Mouse (Mus musculus) hindbrain, embryonic 15.5 days (tissue): Measurements from ENCODE around the gene Zmym4. TPM values are rescaled to one million over a fixed set of nuclear protein-coding genes. Genes with fewer than 3 reads are reported as not detected.

ENCODE experiments used
- ATAC-seq: fragments of 200-750 bp; cut with Nextera tagmentation; 2 replicates; pipeline ENCODE4 v1.8.0; 2017; ENCODE audit warnings: low read depth, moderate number of reproducible peaks, moderate TSS enrichment; ENCODE audit not compliant: low FRiP score
- H3K27ac ChIP-seq: fragments of 300-500 bp; sonication (generic); replicated peaks from 2 replicates; pipeline ENCODE4 v1.5.1; 2015; ENCODE audit warnings: mild to moderate bottlenecking, inconsistent platforms
- H3K27me3 ChIP-seq: fragments of 300-500 bp; sonication (generic); 2 replicates; pipeline ENCODE4 v1.6.1; 2015; ENCODE audit warnings: control low read depth, inconsistent platforms
- H3K36me3 ChIP-seq: fragments of 300-500 bp; sonication (generic); 2 replicates; pipeline ENCODE4 v1.6.1; 2015; ENCODE audit warnings: control low read depth, inconsistent platforms
- H3K4me1 ChIP-seq: fragments of 300-500 bp; sonication (generic); replicated peaks from 2 replicates; pipeline ENCODE4 v1.6.1; 2015; ENCODE audit warnings: control low read depth, inconsistent platforms
- H3K4me2 ChIP-seq: fragments of 300-500 bp; sonication (generic); 2 replicates; pipeline ENCODE4 v1.6.1; 2015; ENCODE audit warnings: moderate library complexity, mild to moderate bottlenecking, inconsistent platforms
- H3K4me3 ChIP-seq: fragments of 300-500 bp; sonication (generic); 2 replicates; pipeline ENCODE4 v1.5.1; 2015; ENCODE audit warnings: mild to moderate bottlenecking, inconsistent platforms
- H3K9ac ChIP-seq: fragments of 300-500 bp; sonication (generic); 2 replicates; pipeline ENCODE4 v1.6.1; 2015; ENCODE audit warnings: inconsistent platforms
- H3K9me3 ChIP-seq: fragments of 300-500 bp; sonication (generic); 2 replicates; pipeline ENCODE4 v1.6.1; 2016; ENCODE audit warnings: control low read depth, inconsistent platforms
- WGBS: fragments of 180-500 bp; shearing (Covaris S2); methylation state at CpG from one replicate; pipeline ENCODE4 v1.1.7; 2015; 5-methylcytosine and 5-hydroxymethylcytosine counted together
- polyA plus RNA-seq: library from polyadenylated mRNA; unstranded; fragments of >200 nt; fragmentation: Nextera tagmentation; extraction: Ambion mirVana; gene quantifications from 2 replicates; pipeline ENCODE4 v1.2.1, GENCODE M21; 2015

The Zmym4 gene
- polyA plus RNA-seq, 1 experiment from 2014 or later: 25.4 TPM

DNA sequence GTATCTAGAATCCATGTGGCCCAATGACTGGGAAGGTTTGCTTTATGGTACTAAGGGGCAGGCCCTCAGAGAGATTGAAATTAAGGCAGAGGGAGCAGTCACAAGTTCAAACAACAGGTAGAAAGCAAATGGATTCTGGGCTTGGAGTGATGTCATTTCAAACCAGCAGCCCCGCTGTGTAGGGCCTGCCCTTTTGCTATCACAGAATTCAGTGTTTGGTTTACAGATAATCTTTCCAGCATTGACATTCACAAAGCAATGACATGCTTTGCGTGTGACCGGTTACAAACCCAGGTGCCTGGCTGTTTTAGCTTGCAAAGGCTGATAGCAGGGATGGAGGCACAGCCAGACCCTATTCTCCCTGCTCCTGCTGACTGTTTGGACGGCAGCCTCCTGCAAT, 122.3 kb downstream of the Zmym4 start:
- H3K4me1 ChIP-seq: no peaks in the 10 kb centered on the region
- H3K9me3 ChIP-seq: no peaks in the 10 kb centered on the region
- WGBS: 80% methylated on average over 4 of the region's 4 CpGs
- ATAC-seq: no peak
- no peak overlapping the region for H3K27ac ChIP-seq
- H3K4me2 ChIP-seq: no peak overlapping the region
- H3K27me3 ChIP-seq: no peaks in the 10 kb centered on the region
- H3K4me3 ChIP-seq: no peak overlapping the region
- no peak overlapping the region for H3K9ac ChIP-seq
- peaks cover 12% of the 10 kb centered on the region; the same call in 1 of the 2 replicates for H3K36me3 ChIP-seq

DNA sequence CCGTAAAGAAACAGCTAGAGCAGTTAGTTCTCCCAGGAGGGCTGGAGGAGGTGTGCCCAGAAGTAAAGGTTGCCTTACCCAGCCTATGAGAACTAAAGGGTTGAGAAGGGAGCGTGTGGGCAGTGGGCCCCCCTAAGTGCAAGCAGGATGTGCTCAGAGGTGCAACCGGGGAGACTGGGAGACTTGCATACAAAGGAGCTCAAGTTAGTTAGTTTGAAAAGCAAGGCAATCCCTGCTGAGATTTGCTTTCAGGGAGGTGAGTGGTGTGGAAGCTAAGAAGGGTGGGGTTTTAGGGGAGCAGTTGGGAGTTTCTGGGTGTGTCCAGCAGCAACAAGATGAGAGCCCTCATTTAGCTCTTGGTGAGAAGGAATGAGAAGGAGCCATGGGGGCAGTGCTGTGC, 125.0 kb downstream of the Zmym4 start:
- H3K4me2 ChIP-seq: no peak overlapping the region
- 50% methylated on average over 3 of the region's 3 CpGs for WGBS
- no peak overlapping the region for H3K4me3 ChIP-seq
- peaks cover 5% of the 10 kb centered on the region; the same call in 1 of the 2 replicates for H3K4me1 ChIP-seq
- H3K27ac ChIP-seq: no peak overlapping the region
- H3K9me3 ChIP-seq: no peaks in the 10 kb centered on the region
- H3K27me3 ChIP-seq: no peaks in the 10 kb centered on the region
- ATAC-seq: no peak
- no peak overlapping the region for H3K9ac ChIP-seq
- peaks cover 12% of the 10 kb centered on the region; the same call in 1 of the 2 replicates for H3K36me3 ChIP-seq

DNA sequence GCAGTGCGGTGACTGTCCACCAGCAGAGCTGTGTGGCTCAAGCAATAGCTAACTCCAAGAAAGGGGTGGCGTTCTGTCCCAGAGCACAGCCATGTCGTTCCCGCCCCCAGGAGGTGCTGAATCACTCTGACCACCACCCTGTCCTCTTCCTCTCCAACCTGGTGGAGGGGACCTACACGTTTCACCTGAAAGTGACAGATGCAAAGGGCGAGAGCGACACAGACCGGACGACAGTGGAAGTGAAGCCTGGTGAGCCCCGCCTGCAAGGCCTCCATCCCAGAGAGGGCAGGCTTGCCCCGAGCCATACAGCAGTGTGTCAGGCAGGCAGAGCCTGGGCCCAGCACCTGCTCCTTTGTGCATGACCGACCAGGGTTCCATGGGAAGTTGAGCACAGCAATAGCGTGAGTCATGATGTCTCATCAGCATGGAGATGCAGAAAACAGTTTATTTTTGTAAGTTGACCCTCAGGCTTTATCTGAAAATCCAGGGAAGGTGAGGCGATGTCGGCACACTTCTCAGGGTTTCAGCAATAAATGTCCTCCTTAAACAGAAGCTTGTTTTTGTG, 126.9 kb downstream of the Zmym4 start:
- peaks cover 5% of the 10 kb centered on the region; the same call in 1 of the 2 replicates for H3K4me1 ChIP-seq
- no peaks in the 10 kb centered on the region for H3K27me3 ChIP-seq
- no peak overlapping the region for H3K4me2 ChIP-seq
- ATAC-seq: peak; percentile 66; the same call in 1 of the 2 replicates
- H3K4me3 ChIP-seq: no peak overlapping the region
- H3K36me3 ChIP-seq: peaks cover 7% of the 10 kb centered on the region; the same call in 1 of the 2 replicates
- no peak overlapping the region for H3K9ac ChIP-seq
- WGBS: 88% methylated on average over 15 of the region's 15 CpGs
- H3K27ac ChIP-seq: no peak overlapping the region
- no peaks in the 10 kb centered on the region for H3K9me3 ChIP-seq

DNA sequence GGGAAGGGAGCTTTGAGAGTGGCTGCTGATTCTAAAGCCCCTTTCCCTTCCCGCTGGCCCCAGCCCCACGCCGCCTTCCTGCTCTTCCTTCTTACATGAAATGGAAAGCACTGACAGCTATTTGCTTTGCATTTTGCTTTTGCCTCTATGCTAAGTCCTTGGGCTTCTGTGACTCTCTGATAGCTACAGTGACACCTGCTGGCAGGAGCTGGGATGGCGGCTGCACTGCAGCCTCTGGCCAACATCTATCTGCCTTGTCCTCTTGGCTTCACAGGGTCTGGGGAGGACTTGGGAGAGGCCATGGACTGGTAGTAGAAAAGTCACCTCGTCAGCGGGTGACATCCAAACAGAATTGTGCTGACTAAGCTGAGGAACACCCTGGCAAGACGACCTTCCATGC, 128.1 kb downstream of the Zmym4 start:
- H3K27ac ChIP-seq: no peak overlapping the region
- WGBS: 17% methylated on average over 7 of the region's 7 CpGs

DNA sequence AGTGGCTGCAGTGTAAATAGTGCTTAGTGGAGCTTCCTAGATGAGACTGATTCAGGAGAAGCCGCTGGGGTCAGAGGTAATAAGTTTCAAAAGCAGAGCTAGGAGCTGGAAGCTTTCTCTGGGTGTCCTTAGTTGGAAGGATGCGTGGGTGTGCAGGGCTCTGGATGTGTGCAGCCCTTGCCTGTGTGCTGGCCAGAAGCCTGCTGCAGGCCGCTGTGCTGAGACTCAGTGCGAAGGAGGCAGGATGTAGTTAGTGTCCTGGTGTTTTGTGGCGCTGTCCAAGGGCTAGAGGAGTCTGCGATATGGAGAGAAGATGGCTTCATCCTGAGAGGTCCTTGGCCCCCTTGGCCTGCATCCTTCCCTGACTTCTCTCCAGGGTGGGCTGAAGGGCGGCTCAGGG, 129.1 kb downstream of the Zmym4 start:
- no peak overlapping the region for H3K4me3 ChIP-seq
- WGBS: 79% methylated on average over 7 of the region's 7 CpGs
- no peak overlapping the region for H3K4me2 ChIP-seq
- no peak overlapping the region for H3K9ac ChIP-seq
- peaks cover 5% of the 10 kb centered on the region; the same call in 1 of the 2 replicates for H3K4me1 ChIP-seq
- peaks cover 23% of the 10 kb centered on the region for H3K36me3 ChIP-seq
- H3K27ac ChIP-seq: no peak overlapping the region
- H3K9me3 ChIP-seq: no peaks in the 10 kb centered on the region
- ATAC-seq: no peak
- no peaks in the 10 kb centered on the region for H3K27me3 ChIP-seq

More for the DNA sequence above, 128.1 kb downstream of the Zmym4 start:
- H3K4me1 ChIP-seq: peaks cover 5% of the 10 kb centered on the region; the same call in 1 of the 2 replicates
- no peak overlapping the region for H3K4me2 ChIP-seq
- H3K9ac ChIP-seq: no peak overlapping the region
- ATAC-seq: 0 out of 2 replicates have a peak, but pooled peaks have one; percentile 17
- no peaks in the 10 kb centered on the region for H3K9me3 ChIP-seq
- H3K36me3 ChIP-seq: peaks cover 15% of the 10 kb centered on the region
- no peak overlapping the region for H3K4me3 ChIP-seq
- H3K27me3 ChIP-seq: no peaks in the 10 kb centered on the region

DNA sequence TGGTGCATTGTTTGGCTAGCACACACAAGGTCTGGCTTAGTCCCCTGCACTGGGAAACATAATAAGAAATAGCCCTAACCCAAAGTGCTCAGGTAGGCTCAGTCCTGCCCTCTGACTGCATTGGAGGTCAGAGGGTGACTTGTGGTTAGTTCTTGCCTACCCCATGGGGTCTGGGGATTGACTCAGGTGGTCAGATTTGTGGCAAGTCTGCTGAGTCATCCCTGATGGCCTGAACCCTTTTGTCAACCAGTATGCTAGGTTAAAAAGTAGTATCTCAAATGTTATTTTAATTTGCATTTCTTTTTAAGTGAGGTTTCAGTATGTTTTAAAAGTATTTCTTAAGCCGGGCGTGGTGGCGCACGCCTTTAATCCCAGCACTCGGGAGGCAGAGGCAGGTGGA, 136.8 kb downstream of the Zmym4 start:
- H3K4me3 ChIP-seq: no peak overlapping the region
- H3K36me3 ChIP-seq: peaks cover 31% of the 10 kb centered on the region
- no peaks in the 10 kb centered on the region for H3K27me3 ChIP-seq
- H3K27ac ChIP-seq: no peak overlapping the region
- H3K9ac ChIP-seq: no peak overlapping the region
- no peak for ATAC-seq
- no peaks in the 10 kb centered on the region for H3K9me3 ChIP-seq
- no peak overlapping the region for H3K4me2 ChIP-seq
- WGBS: 97% methylated on average over 5 of the region's 5 CpGs
- no peaks in the 10 kb centered on the region for H3K4me1 ChIP-seq

DNA sequence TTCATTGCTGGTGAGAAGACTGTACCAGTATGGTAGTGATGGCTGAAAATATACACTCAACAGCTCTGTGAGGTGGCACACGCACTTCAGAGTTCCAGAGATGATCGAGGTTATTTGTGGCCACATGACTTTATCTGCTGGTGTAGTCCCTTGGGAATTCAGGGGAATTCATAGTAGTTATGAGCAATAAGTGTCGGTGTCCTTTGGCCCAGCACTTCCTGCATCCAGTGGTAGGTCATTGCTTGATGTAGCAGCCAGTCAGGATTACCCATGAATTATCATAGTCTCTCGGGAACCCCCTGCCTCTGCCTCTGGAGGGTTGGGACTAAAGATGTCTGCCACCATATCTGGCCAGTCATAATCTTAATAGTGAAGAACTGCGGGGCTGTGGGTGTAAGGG, 144.0 kb downstream of the Zmym4 start:
- 87% methylated on average over 5 of the region's 5 CpGs for WGBS
- no peak overlapping the region for H3K27ac ChIP-seq
- ATAC-seq: no peak

DNA sequence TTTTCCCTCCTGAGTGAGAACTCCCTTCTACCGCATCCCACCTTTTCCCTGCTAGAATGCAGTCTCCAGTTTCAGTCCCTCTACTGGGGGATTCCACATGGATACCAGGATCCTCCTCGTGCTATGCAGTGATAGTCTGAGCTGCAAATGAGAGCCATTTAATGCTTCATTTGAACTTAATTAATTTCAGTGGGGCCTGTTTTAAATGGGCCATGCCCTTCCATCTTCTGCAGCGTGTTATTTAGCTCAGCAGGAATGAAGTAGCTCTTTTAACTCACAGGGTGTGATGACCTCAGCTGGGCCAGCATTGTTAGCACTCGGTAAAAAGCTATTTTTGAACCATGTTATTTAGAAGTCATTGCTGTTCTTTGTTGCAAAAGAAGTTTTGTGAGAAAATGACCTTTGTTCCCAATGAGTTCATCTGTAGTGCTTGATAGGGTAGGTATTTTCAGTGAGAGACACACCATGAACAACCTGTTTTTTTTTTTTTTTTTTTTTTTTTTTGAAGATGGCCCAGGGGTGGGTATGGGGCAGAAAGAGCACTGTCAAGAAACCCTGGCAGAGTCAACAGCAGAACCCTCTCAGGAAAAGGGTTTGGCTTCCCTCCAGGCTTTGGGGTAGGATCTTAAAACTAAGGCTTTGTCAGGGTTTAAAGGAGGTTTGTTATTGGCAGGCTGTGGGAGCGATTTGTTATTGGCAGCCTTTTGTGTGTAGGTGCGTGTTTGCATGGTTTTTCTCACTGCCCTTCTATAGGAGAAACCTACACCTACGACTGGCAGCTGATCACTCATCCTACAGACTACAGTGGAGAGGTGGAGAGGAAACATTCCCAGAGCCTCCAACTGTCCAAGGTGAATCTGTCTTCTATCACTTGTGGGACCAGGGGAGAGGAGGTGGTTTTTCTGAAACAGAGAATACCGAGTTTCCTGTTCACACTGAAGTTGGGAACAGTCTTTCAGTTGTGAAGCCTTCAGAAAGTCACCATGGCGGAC, 144.7 kb downstream of the Zmym4 start:
- peaks cover 7% of the 10 kb centered on the region for H3K36me3 ChIP-seq
- peaks cover 9% of the 10 kb centered on the region for H3K4me1 ChIP-seq
- H3K27ac ChIP-seq: peak overlapping the region; percentile 40; the same call in 1 of the 2 replicates
- no peaks in the 10 kb centered on the region for H3K27me3 ChIP-seq
- H3K4me3 ChIP-seq: no peak overlapping the region
- 52% methylated on average over 9 of the region's 9 CpGs for WGBS
- H3K9me3 ChIP-seq: no peaks in the 10 kb centered on the region
- no peak for ATAC-seq
- no peak overlapping the region for H3K9ac ChIP-seq
- no peak overlapping the region for H3K4me2 ChIP-seq

More for the DNA sequence above, 144.0 kb downstream of the Zmym4 start:
- Histone ChIP-seq H3K36me3 (peaks cover 9% of the 10 kb centered on the region), H3K4me1 (peaks cover 9% of the 10 kb centered on the region), H3K27me3 (no peaks in the 10 kb centered on the region), H3K9me3 (no peaks in the 10 kb centered on the region), H3K9ac (no peak overlapping the region), H3K4me2 (no peak overlapping the region), H3K4me3 (no peak overlapping the region)

DNA sequence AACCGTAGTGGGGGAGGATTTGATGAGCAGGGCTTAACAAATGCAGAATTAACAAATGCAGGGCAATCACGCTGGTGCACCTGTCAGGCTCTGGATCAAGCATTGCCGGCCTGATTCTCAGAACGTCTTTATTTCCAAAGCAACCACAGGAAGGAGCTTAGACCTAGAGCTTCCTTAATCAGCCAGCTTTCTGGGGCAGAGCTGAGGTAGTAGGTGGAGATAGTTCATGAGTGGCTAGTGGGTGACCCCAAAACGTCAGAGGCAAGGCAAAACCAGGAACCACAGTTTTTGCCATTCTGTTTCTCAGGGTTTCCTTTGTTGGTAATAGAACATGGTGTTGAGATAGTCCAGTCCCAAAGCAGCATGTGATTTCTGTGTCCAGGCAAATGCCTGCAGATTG, 153.1 kb downstream of the Zmym4 start:
- ATAC-seq: no peak
- no peaks in the 10 kb centered on the region for H3K9me3 ChIP-seq
- no peaks in the 10 kb centered on the region for H3K27me3 ChIP-seq
- no peak overlapping the region for H3K27ac ChIP-seq
- peaks cover 19% of the 10 kb centered on the region for H3K36me3 ChIP-seq
- H3K4me2 ChIP-seq: no peak overlapping the region
- no peaks in the 10 kb centered on the region for H3K4me1 ChIP-seq
- WGBS: 76% methylated on average over 5 of the region's 5 CpGs
- no peak overlapping the region for H3K4me3 ChIP-seq
- H3K9ac ChIP-seq: no peak overlapping the region

DNA sequence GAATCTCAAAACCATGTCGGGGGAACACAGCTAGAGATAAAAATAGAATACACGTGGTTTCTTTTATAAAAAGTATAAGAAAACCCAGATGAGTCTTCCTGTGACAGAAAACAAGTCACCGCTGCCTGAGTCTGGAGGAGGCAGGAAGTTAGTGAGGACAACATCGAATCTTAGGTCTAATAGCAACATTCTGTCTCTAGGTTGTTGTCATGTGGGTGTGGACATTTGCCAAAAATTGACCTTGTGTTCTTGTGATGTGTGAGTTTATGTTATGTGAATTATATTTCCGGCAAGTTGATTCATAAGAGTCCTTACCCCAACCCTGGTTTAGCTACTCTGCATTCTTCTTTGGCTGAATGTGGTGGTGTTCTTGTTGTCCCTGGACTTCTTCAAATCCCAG, 154.7 kb downstream of the Zmym4 start:
- H3K9me3 ChIP-seq: no peaks in the 10 kb centered on the region
- WGBS: 83% methylated on average over 5 of the region's 5 CpGs
- ATAC-seq: no peak
- no peak overlapping the region for H3K4me2 ChIP-seq
- H3K36me3 ChIP-seq: peaks cover 13% of the 10 kb centered on the region
- no peak overlapping the region for H3K4me3 ChIP-seq
- H3K4me1 ChIP-seq: no peaks in the 10 kb centered on the region
- no peak overlapping the region for H3K27ac ChIP-seq
- no peak overlapping the region for H3K9ac ChIP-seq
- no peaks in the 10 kb centered on the region for H3K27me3 ChIP-seq
